Mouse (Mus musculus): Measurements from ENCODE around the gene Dhh.
A peak's percentile ranks its signal among the peaks of the same experiment; 100 is the strongest.
"Not testable (repeated sequence)": the region's sequence is repeated elsewhere in the genome, so short reads cannot be mapped to it uniquely, and the experiment has no call there.

Dhh gene

DNA sequence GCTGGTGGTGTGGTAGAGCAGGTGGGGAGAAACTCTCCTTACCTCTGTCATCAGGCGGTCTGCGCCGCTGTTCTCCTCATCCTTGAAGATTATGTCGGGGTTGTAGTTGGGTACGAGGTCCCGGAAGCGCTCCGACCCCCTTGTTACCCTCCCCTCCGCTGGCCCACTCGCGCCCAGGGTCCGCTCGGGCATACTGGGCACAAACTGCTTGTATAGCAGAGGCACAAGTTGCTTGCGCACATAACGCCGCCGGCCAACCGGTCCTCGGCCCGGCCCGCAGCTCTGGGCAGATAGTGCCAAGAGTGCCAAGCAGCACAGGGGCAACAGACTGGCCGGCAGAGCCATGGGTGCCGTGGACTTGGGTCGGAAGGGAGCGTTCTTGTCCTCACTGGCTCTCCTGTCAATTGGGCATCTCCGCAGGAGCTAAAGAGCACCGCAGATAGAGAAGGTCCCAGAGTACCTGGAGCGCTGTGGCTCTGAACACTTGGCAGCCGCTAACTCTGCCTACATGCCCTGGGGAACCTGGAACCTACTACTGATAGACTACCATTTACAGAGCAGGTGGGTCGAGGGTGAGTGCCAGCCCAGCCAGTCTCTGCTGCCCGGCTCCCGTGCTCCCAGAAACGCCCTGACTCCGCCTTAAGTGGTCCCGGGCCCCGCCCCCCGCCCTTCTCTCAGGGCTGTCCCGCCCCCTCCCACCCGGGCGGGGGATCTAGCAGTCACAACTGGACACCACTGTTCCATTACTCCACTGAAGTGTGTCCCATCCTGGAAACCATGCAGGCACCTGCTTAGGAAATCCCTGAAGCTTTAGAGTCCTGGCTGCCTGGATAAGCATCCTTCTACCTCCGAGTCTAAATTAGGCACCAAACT lies at the start of gene Dhh:
Gene Dhh (minus strand): TSS at position 613 of the 873 bp plus-strand sequence.
- DNase-seq, result no peak

DNA sequence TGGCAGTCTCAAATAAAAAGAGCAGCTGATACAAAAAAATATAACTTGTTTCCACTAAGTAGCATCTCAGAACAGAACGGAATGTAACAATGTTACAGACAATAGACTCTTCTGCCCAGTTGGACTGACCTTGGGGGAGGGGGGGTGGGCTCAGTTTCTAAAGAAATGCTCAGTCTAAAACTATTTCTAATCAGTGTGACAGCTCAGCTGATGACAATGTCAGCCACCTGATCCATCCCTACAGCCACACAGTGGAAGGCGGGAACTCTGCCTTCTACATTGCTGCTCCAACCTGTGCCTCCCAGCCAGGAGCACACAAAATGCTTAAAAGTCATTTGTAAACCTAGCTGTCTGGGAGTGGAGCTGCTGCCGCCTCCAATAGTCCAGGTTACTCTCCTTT lies 49.5 kb upstream of the Dhh start:
- DNase-seq, result no peak

DNA sequence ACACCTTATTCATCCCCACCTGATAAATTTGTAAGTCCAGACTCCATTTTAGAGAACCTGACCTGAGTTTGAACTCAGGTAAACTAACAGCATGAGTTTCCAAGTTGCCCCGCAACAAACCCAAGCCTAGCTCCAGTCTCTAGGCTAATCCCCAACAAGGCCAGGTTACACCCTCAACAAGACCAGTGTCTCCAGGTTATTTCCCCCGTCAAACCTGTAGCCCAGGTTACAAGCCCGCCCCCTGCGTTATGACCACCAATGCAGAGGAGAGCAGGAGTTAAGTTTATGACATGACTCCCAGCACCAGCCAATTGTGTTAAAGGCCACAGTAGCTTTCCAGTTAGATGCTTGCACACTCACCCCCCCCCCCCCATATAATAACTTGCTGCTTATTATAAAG lies 44.8 kb upstream of the Dhh start:
- no peak for DNase-seq

DNA sequence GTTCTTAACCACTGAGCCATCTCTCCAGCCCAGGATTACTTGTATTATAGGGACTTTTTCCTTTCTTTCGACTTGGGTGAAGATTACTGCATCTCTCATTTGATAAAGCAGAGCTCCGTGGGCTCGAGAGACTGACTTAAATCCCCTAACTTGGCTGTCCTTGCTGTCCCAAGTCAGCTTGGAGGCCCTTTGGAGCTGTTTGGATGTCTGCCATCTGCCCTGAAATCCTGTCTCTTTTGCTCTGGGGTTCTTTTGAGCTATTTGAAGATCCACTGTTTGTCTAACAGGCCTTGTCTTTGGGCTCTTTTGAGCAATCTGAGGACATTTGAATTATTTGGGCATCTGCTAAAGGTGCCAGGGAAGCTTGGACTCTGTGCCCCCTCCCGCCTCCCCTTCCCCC lies 43.7 kb upstream of the Dhh start:
- DNase-seq, result no peak

DNA sequence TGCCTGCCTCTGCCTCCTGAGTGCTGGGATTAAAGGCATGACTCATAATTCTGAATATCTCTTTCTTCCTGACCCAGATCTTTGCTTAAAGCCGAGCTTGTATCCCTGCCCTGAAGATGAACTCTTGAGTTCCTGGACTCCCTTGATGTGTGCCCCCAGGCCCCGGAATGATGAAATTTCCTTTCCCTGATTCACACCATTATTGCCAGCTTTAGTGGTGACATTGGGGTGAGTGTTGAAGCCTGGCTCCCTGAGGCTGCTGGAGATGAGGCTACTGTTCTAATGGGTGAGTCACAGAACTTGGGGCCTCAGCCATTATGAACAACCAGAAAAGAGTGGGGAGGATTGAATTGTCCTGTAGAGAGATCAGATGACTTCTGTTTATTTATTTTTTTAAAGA lies 43.2 kb upstream of the Dhh start:
- DNase-seq, result no peak

DNA sequence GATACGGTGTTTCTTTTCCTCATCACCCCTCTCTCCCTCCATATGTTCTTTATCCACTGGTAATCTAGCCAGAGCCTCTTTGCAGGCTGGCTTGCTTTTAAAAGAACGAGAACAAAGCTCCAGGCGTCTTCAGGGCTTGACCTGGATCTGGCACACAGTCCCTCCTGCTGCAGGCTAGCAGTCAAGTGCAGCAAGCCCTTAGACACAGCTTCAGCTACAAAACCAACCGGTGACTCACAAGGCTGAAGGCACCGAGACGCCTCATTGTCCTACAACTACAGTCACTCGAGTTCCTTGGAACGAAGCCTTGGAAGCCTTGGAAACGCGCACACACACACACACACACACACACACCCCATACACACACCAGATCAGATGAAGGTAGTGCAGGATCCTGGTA lies 42.5 kb upstream of the Dhh start:
- DNase-seq, result no peak

DNA sequence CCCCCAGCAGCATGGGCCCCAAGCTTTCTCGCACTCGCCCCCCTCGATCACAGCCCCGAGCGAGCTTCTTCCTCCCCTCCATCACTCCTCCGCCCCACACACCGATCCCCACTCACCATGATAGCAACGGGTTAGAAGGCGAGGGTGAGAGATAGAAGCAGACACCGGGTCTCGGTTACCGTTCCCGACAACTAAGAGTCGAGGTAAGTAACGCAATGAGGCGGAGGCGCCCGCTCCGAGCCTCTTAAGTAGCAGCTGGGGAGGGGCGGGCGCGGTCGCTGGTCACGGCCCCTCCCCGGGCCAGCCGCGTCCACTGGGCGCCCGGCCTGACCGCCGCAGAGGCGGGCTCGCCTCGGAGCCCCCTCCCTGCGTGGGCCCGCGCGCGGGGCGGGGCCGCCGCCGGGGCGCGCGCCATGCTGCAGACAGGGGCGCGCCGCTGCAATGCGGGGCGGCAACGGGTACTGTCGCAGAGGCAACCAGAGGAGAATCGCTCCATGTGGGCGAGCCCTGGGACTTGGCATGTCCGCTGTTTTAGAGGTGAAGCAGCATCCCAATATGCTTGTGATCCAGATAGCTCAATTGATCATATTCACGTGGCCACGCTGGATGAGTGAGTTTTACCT lies 36.0 kb upstream of the Dhh start, which contains the start of gene Tuba1b:
Gene Tuba1b (minus strand): TSS at position 349 of the 623 bp plus-strand sequence.
- peak; percentile 91 for DNase-seq

DNA sequence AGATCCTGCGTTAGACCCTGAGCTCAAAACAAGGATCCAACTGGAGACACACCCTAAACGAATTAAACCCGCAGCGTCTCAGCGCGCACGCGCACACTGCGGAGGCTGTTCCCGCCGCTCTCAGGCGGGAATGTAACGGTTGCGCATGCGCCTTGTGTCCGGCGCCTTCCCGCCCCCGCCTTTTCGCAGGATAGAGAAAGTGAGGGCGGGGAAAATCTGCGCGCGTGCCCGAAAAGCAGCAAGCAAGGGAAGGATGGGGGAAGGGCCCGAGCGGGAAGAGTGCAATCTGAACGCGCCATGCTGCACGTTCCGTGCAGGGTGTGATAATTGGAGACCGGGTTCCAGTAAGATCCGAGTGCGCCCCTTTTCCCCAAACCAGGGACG lies 35.5 kb upstream of the Dhh start:
- DNase-seq, result peak; percentile 93

DNA sequence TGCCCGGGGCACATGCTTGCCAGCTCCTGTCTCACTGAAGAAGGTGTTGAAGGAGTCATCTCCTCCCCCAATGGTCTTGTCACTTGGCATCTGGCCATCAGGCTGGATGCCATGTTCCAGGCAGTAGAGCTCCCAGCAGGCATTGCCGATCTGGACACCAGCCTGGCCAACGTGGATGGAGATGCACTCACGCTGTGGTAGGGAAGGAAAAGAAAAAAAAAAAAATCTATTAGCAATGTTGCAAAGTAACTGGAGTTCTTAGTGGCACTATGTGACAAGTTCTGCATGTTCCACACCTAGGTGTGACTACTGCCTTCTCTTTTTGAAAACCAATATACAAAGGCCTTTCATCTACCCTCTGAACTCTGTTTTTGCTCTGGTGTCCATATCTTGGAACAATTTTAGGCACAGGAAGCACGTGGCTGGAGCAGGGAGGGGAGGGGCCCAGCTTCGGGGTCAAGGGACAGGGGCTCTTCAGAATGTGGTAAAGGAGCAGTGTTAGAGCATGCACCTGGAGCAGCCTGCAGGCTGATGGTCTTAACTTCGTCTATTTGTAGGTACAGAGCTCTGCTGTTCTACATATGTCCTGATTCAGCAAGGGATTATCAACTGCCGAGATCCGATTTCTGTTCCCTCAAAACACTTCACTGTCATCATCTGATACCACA lies 34.8 kb upstream of the Dhh start:
- DNase-seq, result not testable (repeated sequence)

DNA sequence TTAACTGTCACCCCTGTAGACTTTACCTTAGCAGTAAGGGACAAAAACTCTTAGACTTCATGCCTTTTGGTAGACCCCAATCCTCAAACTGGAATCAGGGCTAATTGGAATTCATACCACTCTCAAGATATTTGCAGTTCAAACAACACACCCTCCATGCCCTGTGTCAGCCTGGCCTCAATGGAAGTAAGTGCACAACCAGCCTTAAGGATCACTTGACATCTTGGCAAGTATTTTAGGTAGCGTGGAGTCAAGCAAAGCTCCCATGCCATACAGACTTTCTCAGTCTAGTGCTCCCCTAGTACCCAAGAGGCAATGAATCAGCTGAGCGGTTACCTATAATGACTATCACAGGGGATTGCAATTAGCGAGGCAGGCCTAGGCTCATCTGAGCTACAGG lies 32.7 kb upstream of the Dhh start:
- DNase-seq, result no peak

DNA sequence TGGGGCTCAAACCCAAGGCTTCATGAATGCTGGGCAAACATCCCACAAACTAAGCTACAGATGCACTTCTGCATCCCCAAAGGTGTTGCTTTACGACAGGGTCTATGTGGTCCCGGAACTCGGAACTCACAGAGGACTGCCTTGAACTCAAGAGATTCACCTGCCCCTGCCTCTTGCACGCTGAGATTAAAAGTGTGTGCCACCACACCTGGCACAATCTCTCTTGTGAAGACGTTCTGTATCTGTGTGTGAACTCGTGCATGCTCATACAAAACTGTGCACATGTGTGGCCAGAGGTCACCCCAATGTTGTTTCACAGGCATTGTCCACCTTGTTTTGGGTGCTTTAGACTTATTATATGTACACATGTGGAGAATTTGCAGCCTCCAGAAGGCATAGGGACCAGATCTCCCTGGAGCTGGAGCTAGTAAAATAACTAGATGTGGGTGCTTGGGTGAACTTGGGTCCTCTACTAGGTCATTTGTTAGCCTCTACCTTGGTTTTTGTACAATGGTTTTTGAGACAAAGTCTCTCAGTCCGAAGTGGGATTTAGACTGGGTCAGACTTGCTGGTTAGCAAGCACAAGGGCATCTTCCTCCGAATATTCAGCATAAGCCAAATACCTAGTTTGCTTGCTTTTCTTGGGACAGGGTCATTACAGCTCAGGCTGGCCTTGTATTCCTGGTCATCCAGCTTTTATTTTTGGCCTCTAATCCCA lies 31.8 kb upstream of the Dhh start:
- no peak for DNase-seq

DNA sequence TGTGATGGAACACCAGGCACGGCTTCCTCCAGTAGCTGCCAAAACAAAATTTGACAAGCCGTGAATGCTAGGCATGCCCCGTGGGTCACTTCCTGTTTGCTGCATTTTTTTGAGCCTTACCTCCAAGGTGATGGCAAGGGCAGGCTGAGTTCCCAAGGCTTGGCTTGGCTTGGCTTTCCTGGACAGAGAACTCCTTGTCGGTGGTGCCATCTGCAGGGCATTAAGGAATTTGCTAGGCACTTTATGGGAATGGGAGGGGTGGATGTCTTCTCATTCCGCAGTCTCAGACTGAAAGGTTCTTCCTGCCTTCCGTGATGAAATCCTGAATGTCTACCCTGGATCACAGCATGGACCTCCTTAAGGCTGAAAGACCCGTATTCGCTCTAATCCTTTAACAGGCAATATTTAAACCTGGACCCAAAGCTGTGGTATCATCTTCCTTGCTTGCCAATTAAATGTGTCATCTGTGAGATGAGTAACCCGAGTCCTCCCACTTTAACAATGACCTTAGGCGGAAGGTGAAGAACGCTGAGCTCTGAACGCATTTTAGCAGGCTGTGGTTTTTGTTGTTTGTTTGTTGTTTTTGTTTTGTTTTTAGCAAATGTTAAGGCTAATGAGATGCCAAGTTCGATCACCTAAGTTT lies 30.4 kb upstream of the Dhh start:
- DNase-seq, result peak; percentile 91

DNA sequence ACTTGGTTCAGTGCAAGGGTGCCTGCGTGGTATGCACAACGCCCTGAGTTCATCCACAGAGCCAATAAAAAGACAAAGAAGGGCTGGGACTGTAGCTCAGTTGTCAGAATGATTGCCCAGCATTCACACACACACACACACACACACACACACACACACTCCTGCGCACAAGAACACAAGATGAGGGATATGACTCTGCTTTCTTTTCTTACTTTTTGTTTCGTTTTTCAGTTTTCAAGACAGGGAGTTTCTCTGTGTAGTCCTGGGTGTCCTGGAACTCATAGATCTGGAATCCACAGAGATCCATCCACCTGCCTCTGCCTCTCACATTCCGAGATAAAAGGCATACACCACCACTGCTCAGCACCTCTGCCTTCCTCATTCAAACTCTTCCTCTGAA lies 29.2 kb upstream of the Dhh start:
- DNase-seq, result no peak

DNA sequence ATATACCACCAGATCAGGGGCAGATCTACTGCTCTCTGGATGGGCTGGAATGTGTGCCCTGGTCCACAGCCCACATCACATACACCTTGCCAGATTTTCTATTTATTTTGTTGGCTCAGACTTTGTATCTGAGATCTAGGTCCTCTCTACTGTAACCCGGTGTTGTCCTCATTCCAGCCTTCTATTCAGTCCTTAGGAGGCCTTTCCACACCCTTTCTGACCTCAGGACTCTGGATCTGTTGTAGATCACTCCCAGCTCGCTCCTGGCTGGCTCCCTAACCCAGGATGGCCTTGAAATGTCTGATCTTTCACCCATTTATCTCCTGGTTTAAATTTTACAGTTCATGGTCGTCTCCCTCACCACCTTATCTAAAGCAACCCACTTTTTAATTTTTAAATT lies 26.3 kb upstream of the Dhh start:
- DNase-seq, result peak; percentile 52

DNA sequence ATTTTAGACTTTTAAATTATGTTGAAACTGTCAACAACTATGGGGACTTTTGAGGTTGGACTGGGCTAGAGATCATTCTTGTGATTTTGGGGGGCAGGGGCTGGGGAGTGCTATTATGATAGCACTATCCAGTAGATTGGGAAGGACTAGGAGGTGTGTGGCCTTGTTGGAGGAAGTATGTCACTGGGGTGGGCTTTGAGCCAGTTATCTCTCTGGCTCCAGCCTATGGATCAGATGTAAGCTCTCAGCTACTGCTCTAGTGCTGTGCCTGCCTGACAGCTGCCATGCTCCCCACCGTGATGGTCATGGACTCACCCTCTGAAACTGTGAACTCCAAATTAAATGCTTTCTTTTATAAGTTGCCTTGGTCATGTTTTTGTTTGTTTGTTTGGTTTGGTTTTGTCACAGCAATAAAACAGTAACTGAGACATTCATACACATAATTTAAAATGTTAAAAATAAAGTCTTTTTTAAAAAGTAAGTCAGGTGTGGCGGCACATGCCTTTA lies 24.7 kb upstream of the Dhh start:
- DNase-seq, result no peak

DNA sequence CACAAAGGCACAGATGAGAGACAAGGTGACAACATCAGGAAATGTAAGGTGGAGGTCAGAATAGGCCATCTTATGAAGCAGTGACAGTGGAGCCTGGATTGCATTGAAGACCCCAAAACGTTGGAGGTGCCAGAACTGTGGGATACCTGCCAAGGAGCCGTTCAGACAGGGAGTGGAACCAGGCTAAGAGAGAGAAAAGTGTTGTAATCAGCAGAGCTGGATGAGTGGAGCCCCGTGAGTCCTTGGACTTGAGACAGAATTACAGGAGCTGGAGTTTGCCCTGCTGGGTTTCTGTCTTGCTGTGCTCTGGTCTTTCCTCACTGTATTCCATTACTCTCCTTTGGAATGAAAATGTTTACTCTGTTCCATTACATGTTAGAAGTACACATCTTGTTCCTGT lies 24.2 kb upstream of the Dhh start:
- DNase-seq, result peak; percentile 72

DNA sequence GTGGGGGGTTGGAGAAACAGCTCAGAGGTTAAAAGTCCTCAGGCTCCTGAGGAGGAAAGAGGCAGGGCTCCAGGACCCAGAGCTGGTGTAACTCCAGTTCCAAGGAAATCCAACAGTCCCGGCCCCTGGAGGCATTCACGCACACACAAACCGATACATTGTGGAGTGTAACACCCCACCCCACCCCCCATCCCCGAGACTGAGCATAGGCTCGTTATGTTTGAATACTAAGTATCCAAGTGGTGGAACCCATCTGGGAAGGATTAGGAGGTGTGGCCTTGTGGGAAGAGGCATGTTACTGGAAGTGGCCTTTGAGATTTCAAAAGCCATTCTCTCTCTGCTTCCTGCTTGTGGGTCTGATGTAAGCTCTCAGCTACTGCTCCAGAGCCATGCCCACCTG lies 23.2 kb upstream of the Dhh start:
- DNase-seq, result no peak

DNA sequence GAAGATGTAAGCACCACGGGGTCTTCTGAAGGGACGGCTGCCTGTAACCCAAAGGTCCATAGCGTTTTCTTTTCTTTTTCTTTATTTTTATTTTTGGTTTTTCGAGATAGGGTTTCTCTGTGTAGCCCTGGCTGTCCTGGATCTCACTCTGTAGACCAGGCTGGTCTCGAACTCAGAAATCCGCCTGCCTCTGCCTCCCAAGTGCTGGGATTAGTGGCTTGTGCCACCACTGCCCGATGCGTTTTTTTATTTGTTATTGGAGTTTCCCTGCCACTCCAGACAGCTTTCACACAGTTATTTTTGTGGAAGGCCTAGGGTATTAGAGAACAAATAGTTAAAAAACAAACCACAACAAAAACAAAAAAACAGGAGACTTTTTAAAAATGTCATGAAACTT lies 20.2 kb upstream of the Dhh start:
- DNase-seq, result not testable (repeated sequence)

DNA sequence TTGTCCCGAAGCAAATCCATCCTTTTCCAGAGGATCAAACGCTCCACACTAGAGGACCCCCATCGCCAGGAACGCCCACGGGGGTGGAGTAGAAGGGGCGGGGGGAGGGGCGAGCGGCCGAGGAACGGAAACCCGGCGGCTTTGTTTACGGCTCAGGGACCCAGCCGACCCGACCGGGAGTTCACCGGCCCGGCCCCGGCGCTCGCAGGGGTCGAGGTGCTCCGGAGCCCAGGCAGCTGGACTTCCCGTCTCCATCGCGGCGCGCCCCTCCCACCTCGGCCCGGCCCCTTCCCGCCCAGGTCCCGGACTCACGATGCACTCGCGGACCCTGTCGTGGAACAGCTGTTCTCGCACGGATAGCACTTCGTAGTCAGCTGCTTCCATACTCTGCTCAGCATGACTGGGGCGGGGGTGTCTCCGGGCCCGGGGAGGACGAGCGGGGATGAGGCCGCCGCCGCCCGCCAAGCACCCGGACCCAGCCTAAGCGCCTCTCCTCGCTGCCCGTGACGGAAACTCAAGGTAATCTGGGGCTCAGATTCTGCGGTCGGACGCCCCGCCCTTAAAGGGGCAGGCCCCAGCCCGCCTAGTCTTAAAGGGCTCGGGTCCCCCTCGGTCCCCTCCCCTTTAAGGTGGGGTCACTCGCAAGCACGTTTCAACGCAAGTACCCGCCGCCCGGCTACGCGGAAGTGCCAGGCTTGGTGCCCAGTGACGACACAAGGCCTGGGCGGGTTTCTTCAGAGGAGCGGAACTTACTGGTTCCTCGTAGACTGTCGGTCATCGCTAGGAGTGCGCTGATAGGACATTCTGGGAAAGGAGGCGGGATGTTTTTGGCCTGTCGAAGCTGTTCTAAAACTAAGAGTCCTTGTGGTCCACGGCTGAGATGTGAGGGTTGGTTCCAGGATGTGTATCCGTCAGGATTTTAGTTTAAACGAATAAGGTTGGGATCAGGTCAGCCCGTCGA lies 19.5 kb upstream of the Dhh start, which contains the start of gene Lmbr1l:
Gene Lmbr1l (minus strand): TSS at position 694 of the 961 bp plus-strand sequence.
- DNase-seq, result peak; percentile 100

DNA sequence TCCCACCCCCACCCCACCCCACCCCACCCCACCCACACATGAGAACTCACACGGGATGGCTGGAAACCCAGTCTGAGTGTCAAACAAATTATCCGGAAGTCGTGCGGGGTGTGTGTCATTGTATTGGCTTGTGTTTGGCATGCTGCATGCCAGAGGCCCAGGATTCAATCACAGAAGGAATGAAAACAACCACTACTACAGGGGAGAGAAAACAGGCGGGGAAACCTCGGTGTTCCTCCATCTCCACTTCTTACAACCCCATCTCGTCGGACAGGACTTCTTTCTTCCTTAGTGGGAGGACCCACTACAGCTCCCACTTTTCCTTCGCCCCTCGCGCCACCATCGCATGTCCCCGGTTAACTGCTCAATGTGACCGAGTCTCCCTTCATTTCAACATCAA lies 18.8 kb upstream of the Dhh start:
- DNase-seq, result peak; percentile 34

DNA sequence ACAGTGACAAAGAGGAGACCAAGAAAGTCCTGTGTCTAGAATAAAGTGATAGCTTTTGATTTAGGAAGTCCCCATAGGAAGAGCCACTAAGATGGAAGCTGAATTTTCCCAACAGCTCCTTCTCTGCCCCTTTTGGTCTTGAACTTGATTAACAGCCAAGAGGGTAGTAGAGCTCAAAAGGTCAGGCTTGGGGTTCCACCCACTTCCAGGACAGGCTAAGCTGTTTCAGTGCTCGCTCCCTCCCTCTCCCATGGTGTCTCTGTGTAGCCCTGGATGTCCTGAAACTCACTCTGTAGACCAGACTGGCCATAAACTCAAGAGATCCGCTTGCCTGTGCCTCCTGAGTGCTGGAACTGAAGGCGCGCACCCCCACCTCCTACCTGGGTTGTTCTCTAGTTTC lies 17.7 kb upstream of the Dhh start:
- peak; percentile 44 for DNase-seq
